16 mouse cellular contexts compared by ENCODE assay signal in the genomic region with DNA sequence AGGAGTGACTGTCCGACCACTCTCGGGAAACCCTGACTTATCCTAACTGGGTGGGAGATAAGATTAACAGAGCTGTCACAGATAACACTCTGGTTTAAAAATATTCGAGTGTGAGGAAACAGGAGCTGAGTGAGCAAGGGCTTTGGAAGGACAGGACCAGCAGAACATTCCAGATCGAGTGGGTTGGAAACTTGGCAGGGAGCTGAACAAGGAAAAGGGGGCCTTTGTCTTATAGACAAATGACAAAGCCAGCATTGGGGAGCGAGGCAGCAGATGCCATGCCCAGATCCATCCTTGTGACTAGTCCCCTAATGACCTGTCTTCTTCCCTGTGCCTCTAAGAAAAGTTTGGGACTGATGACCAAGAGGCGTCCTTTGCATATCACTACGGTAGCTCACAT. TPM values are rescaled to one million over a fixed set of nuclear protein-coding genes. Genes with fewer than 3 reads are reported as not detected.
DNase-seq lines count a peak whose midpoint lies in the region; ATAC-seq and TF ChIP-seq lines count a peak whose summit lies in the region.
"Had no signal": no experiment of that assay in that cellular context is flagged by ENCODE, and none has a peak within 500 bp of the region (broad histone marks: within the 10 kb centered on the region; RNA-seq: fewer than 3 reads in every experiment).

No protein-coding gene starts in this region.

- no peak overlapping the region for H3K9ac ChIP-seq in hindbrain, postnatal 0 days (replicated peaks; ENCODE audit: low read length)
- no peak overlapping the region for H3K9ac ChIP-seq in hindbrain, embryonic 16.5 days (ENCODE audit: low read depth, low read length)
- H3K9ac ChIP-seq in lung, embryonic 15.5 days = no peak overlapping the region
- H3K9ac ChIP-seq in heart, embryonic 16.5 days (ENCODE audit: low read length) = peak overlapping the region; percentile 88
- peak overlapping the region; percentile 34 for H3K9ac ChIP-seq in stomach, embryonic 16.5 days (ENCODE audit: low read length)
- H3K9ac ChIP-seq: liver, embryonic 13.5 days had no signal

- no peaks in the 10 kb centered on the region for H3K9me3 ChIP-seq in hindbrain, postnatal 0 days (ENCODE audit: low read length)
- H3K9me3 ChIP-seq in hindbrain, embryonic 16.5 days (ENCODE audit: control insufficient read depth, low read length) = no peaks in the 10 kb centered on the region
- H3K9me3 ChIP-seq in lung, embryonic 15.5 days = no peaks in the 10 kb centered on the region
- no peaks in the 10 kb centered on the region for H3K9me3 ChIP-seq in heart, embryonic 16.5 days (replicated peaks; ENCODE audit: control insufficient read depth, low read length)
- H3K9me3 ChIP-seq in stomach, embryonic 16.5 days (replicated peaks; ENCODE audit: control insufficient read depth, low read length) = no peaks in the 10 kb centered on the region
- H3K9me3 ChIP-seq: liver, embryonic 13.5 days had no signal

- no peak for TF ChIP-seq CTCF in hindbrain, postnatal 0 days (IDR thresholded peaks at IDR 0.05; ENCODE audit: low read depth)

- DNase-seq in hindbrain, postnatal 0 days (ENCODE audit: low spot score) = no peak
- DNase-seq in lung, postnatal 4 days = no peak
- DNase-seq in ovary, postnatal 10 days (ENCODE audit: low spot score) = no peak
- no peak for DNase-seq in kidney, adult 11 months
- DNase-seq: adrenal gland, postnatal 25 days; cerebellum, adult 11-12 months; liver, embryonic 13.5 days; right cerebral cortex, adult 18-20 months had no signal

- H3K27me3 ChIP-seq in hindbrain, postnatal 0 days (ENCODE audit: insufficient read depth, low read length) = no peaks in the 10 kb centered on the region
- H3K27me3 ChIP-seq in hindbrain, embryonic 16.5 days (replicated peaks; ENCODE audit: control insufficient read depth, insufficient read depth, low read length) = no peaks in the 10 kb centered on the region
- H3K27me3 ChIP-seq in lung, embryonic 15.5 days = no peaks in the 10 kb centered on the region
- no peaks in the 10 kb centered on the region for H3K27me3 ChIP-seq in heart, embryonic 16.5 days (ENCODE audit: control insufficient read depth, insufficient read depth, low read length)
- no peaks in the 10 kb centered on the region for H3K27me3 ChIP-seq in stomach, embryonic 16.5 days (ENCODE audit: control insufficient read depth, insufficient read depth, low read length)
- H3K27me3 ChIP-seq: Patski had no signal

- no peaks in the 10 kb centered on the region for H3K36me3 ChIP-seq in hindbrain, postnatal 0 days (ENCODE audit: insufficient read depth, low read length)
- no peaks in the 10 kb centered on the region for H3K36me3 ChIP-seq in hindbrain, embryonic 16.5 days (ENCODE audit: control insufficient read depth, insufficient read depth, low read length)
- H3K36me3 ChIP-seq in lung, embryonic 15.5 days = no peaks in the 10 kb centered on the region
- peaks cover 13% of the 10 kb centered on the region for H3K36me3 ChIP-seq in heart, embryonic 16.5 days (ENCODE audit: control insufficient read depth, insufficient read depth)
- no peaks in the 10 kb centered on the region for H3K36me3 ChIP-seq in stomach, embryonic 16.5 days (ENCODE audit: control insufficient read depth, insufficient read depth, low read length)
- H3K36me3 ChIP-seq: liver, embryonic 13.5 days had no signal

- no peak for ATAC-seq in hindbrain, postnatal 0 days
- no peak for ATAC-seq in hindbrain, embryonic 16.5 days
- ATAC-seq in lung, embryonic 15.5 days (ENCODE audit: borderline replicate concordance, extremely low read depth, low FRiP score, low TSS enrichment) = no peak
- ATAC-seq in heart, embryonic 16.5 days (replicated peaks; ENCODE audit: extremely low read depth, insufficient read depth, low FRiP score) = peak; percentile 8; the same call in 1 of the 2 replicates
- ATAC-seq in stomach, embryonic 16.5 days (ENCODE audit: insufficient read depth, low FRiP score) = no peak
- ATAC-seq: CD4-positive, CD25-positive, alpha-beta regulatory T cell, adult 4 months; forebrain, embryonic 16.5 days had no signal

- H3K4me1 ChIP-seq in hindbrain, postnatal 0 days (ENCODE audit: insufficient read depth, low read length) = peaks cover 9% of the 10 kb centered on the region
- no peaks in the 10 kb centered on the region; the same call in 1 of the 2 replicates for H3K4me1 ChIP-seq in hindbrain, embryonic 16.5 days (ENCODE audit: control insufficient read depth, insufficient read depth, low read depth, low read length)
- H3K4me1 ChIP-seq in lung, embryonic 15.5 days = peaks cover 33% of the 10 kb centered on the region
- peaks cover 8% of the 10 kb centered on the region for H3K4me1 ChIP-seq in heart, embryonic 16.5 days (ENCODE audit: control insufficient read depth, insufficient read depth, low read length)
- H3K4me1 ChIP-seq in stomach, embryonic 16.5 days (ENCODE audit: control insufficient read depth, insufficient read depth, low read length) = peaks cover 12% of the 10 kb centered on the region
- H3K4me1 ChIP-seq: liver, embryonic 13.5 days had no signal

- peak overlapping the region; percentile 16; the same call in 1 of the 2 replicates for H3K4me2 ChIP-seq in hindbrain, postnatal 0 days (ENCODE audit: low read depth, low read length)
- H3K4me2 ChIP-seq in hindbrain, embryonic 16.5 days (ENCODE audit: low read length) = no peak overlapping the region
- peak overlapping the region; percentile 46 for H3K4me2 ChIP-seq in lung, embryonic 15.5 days
- peak overlapping the region; percentile 73 for H3K4me2 ChIP-seq in heart, embryonic 16.5 days (ENCODE audit: low read depth, low read length)
- H3K4me2 ChIP-seq in stomach, embryonic 16.5 days (ENCODE audit: low read depth, low read length) = peak overlapping the region; percentile 47
- H3K4me2 ChIP-seq: liver, embryonic 13.5 days; midbrain, embryonic 11.5 days had no signal

- no peak overlapping the region for H3K4me3 ChIP-seq in hindbrain, postnatal 0 days (ENCODE audit: low read length)
- H3K4me3 ChIP-seq in hindbrain, embryonic 16.5 days (ENCODE audit: low read length) = no peak overlapping the region
- peak overlapping the region; percentile 28 for H3K4me3 ChIP-seq in lung, embryonic 15.5 days
- peak overlapping the region; percentile 69 for H3K4me3 ChIP-seq in heart, embryonic 16.5 days (ENCODE audit: low read length)
- peak overlapping the region; percentile 42 for H3K4me3 ChIP-seq in stomach, embryonic 16.5 days (replicated peaks; ENCODE audit: low read length)
- H3K4me3 ChIP-seq: liver, embryonic 13.5 days had no signal

- no peak overlapping the region for H3K27ac ChIP-seq in hindbrain, postnatal 0 days
- H3K27ac ChIP-seq in hindbrain, embryonic 16.5 days (ENCODE audit: low read depth, low read length) = no peak overlapping the region
- peak overlapping the region; percentile 91 for H3K27ac ChIP-seq in lung, embryonic 15.5 days
- peak overlapping the region; percentile 99 for H3K27ac ChIP-seq in heart, embryonic 16.5 days (ENCODE audit: low read length)
- peak overlapping the region; percentile 56; the same call in 1 of the 2 replicates for H3K27ac ChIP-seq in stomach, embryonic 16.5 days (ENCODE audit: low read length)
- H3K27ac ChIP-seq: liver, embryonic 13.5 days had no signal

- WGBS in hindbrain, postnatal 0 days = 61% methylated on average over 7 of the region's 7 CpGs
- 68% methylated on average over 7 of the region's 7 CpGs for WGBS in hindbrain, embryonic 16.5 days
- 35% methylated on average over 7 of the region's 7 CpGs for WGBS in lung, embryonic 15.5 days
- WGBS in heart, embryonic 16.5 days = 13% methylated on average over 7 of the region's 7 CpGs
- WGBS in stomach, embryonic 16.5 days = 36% methylated on average over 7 of the region's 7 CpGs

RNA-seq across cellular contexts. Expression of gene Hspb2, which starts 1.8 kb away (rescaled TPM):
- total RNA-seq in hindbrain, postnatal 0 days (2014; rRNA removed) = 5.4 TPM in 1 of 2 replicates, not detected in the other
- 2.2 and 2.9 TPM in 2 replicates for polyA plus RNA-seq in hindbrain, postnatal 0 days (2015; fragmentation: Nextera tagmentation; extraction: Ambion mirVana)
- polyA plus RNA-seq in hindbrain, embryonic 16.5 days (2015; fragmentation: Nextera tagmentation; extraction: Ambion mirVana) = 1.1 and 5.2 TPM in 2 replicates
- 14.5 and 16.4 TPM in 2 replicates for polyA plus RNA-seq in lung, embryonic 15.5 days (2015; fragmentation: Nextera tagmentation; extraction: Ambion mirVana)
- polyA plus RNA-seq in heart, embryonic 16.5 days (2015; fragmentation: Nextera tagmentation; extraction: Ambion mirVana) = 242 and 286 TPM in 2 replicates
- polyA plus RNA-seq in stomach, embryonic 16.5 days (2015; fragmentation: Nextera tagmentation; extraction: Ambion mirVana) = 9.0 and 27.1 TPM in 2 replicates
- polyA plus RNA-seq: CD4-positive, CD25-positive, alpha-beta regulatory T cell, adult 4 months had no signal

RNA-seq across cellular contexts. Expression of gene Cryab, which starts 2.8 kb away (rescaled TPM):
- 8.7 and 9.1 TPM in 2 replicates for total RNA-seq in hindbrain, postnatal 0 days (2014; rRNA removed)
- polyA plus RNA-seq in hindbrain, postnatal 0 days (2015; fragmentation: Nextera tagmentation; extraction: Ambion mirVana) = 31.2 and 31.4 TPM in 2 replicates
- polyA plus RNA-seq in hindbrain, embryonic 16.5 days (2015; fragmentation: Nextera tagmentation; extraction: Ambion mirVana) = 16.3 and 20.9 TPM in 2 replicates
- 111 and 131 TPM in 2 replicates for polyA plus RNA-seq in lung, embryonic 15.5 days (2015; fragmentation: Nextera tagmentation; extraction: Ambion mirVana)
- 1,241 and 1,315 TPM in 2 replicates for polyA plus RNA-seq in heart, embryonic 16.5 days (2015; fragmentation: Nextera tagmentation; extraction: Ambion mirVana)
- polyA plus RNA-seq in stomach, embryonic 16.5 days (2015; fragmentation: Nextera tagmentation; extraction: Ambion mirVana) = 104 and 143 TPM in 2 replicates
- polyA plus RNA-seq: CD4-positive, CD25-positive, alpha-beta regulatory T cell, adult 4 months had no signal

RNA-seq across cellular contexts. Expression of gene 2310030G06Rik, which starts 7.6 kb away (rescaled TPM):
- 0.79 and 2.4 TPM in 2 replicates for total RNA-seq in hindbrain, postnatal 0 days (2014; rRNA removed)
- 2.7 and 3.0 TPM in 2 replicates for polyA plus RNA-seq in hindbrain, postnatal 0 days (2015; fragmentation: Nextera tagmentation; extraction: Ambion mirVana)
- polyA plus RNA-seq in hindbrain, embryonic 16.5 days (2015; fragmentation: Nextera tagmentation; extraction: Ambion mirVana) = 2.1 and 2.5 TPM in 2 replicates
- polyA plus RNA-seq in lung, embryonic 15.5 days (2015; fragmentation: Nextera tagmentation; extraction: Ambion mirVana) = 13.2 and 16.2 TPM in 2 replicates
- polyA plus RNA-seq in heart, embryonic 16.5 days (2015; fragmentation: Nextera tagmentation; extraction: Ambion mirVana) = 7.9 and 9.8 TPM in 2 replicates
- 13.6 and 14.2 TPM in 2 replicates for polyA plus RNA-seq in stomach, embryonic 16.5 days (2015; fragmentation: Nextera tagmentation; extraction: Ambion mirVana)
- polyA plus RNA-seq: CD4-positive, CD25-positive, alpha-beta regulatory T cell, adult 4 months had no signal

RNA-seq across cellular contexts. Expression of gene Fdxacb1, which starts 14.1 kb away (rescaled TPM):
- 8.9 and 11.7 TPM in 2 replicates for total RNA-seq in hindbrain, postnatal 0 days (2014; rRNA removed)
- polyA plus RNA-seq in hindbrain, postnatal 0 days (2015; fragmentation: Nextera tagmentation; extraction: Ambion mirVana) = 9.6 and 12.0 TPM in 2 replicates
- polyA plus RNA-seq in hindbrain, embryonic 16.5 days (2015; fragmentation: Nextera tagmentation; extraction: Ambion mirVana) = 10.7 and 11.1 TPM in 2 replicates
- polyA plus RNA-seq in lung, embryonic 15.5 days (2015; fragmentation: Nextera tagmentation; extraction: Ambion mirVana) = 11.3 and 12.2 TPM in 2 replicates
- polyA plus RNA-seq in heart, embryonic 16.5 days (2015; fragmentation: Nextera tagmentation; extraction: Ambion mirVana) = 10.7 and 11.0 TPM in 2 replicates
- 11.1 and 11.7 TPM in 2 replicates for polyA plus RNA-seq in stomach, embryonic 16.5 days (2015; fragmentation: Nextera tagmentation; extraction: Ambion mirVana)

RNA-seq across cellular contexts. Expression of gene Dixdc1, which starts 14.6 kb away (rescaled TPM):
- total RNA-seq in hindbrain, postnatal 0 days (2014; rRNA removed) = 40.3 and 50.7 TPM in 2 replicates
- 24.4 and 26.0 TPM in 2 replicates for polyA plus RNA-seq in hindbrain, postnatal 0 days (2015; fragmentation: Nextera tagmentation; extraction: Ambion mirVana)
- 31.6 and 33.7 TPM in 2 replicates for polyA plus RNA-seq in hindbrain, embryonic 16.5 days (2015; fragmentation: Nextera tagmentation; extraction: Ambion mirVana)
- polyA plus RNA-seq in lung, embryonic 15.5 days (2015; fragmentation: Nextera tagmentation; extraction: Ambion mirVana) = 7.4 and 7.8 TPM in 2 replicates
- polyA plus RNA-seq in heart, embryonic 16.5 days (2015; fragmentation: Nextera tagmentation; extraction: Ambion mirVana) = 8.6 and 10.3 TPM in 2 replicates
- 8.7 and 9.7 TPM in 2 replicates for polyA plus RNA-seq in stomach, embryonic 16.5 days (2015; fragmentation: Nextera tagmentation; extraction: Ambion mirVana)

Comparison
In these comparisons a context has a peak if more than half of its experiments do, and no peak if none do; other contexts are left out.
1. H3K27ac ChIP-seq: peak in lung, embryonic 15.5 days (single experiment), heart, embryonic 16.5 days (single experiment) and stomach, embryonic 16.5 days (single experiment); none in hindbrain, postnatal 0 days (single experiment) and hindbrain, embryonic 16.5 days (single experiment).
2. H3K4me3 ChIP-seq: peak in lung, embryonic 15.5 days (single experiment), heart, embryonic 16.5 days (single experiment) and stomach, embryonic 16.5 days (single experiment); none in hindbrain, postnatal 0 days (single experiment) and hindbrain, embryonic 16.5 days (single experiment).
3. H3K9ac ChIP-seq: peak in heart, embryonic 16.5 days (single experiment) and stomach, embryonic 16.5 days (single experiment); none in hindbrain, postnatal 0 days (single experiment), hindbrain, embryonic 16.5 days (single experiment) and lung, embryonic 15.5 days (single experiment).